Comparison of ENCODE assay signal across 8 mouse cellular contexts in the genomic region with DNA sequence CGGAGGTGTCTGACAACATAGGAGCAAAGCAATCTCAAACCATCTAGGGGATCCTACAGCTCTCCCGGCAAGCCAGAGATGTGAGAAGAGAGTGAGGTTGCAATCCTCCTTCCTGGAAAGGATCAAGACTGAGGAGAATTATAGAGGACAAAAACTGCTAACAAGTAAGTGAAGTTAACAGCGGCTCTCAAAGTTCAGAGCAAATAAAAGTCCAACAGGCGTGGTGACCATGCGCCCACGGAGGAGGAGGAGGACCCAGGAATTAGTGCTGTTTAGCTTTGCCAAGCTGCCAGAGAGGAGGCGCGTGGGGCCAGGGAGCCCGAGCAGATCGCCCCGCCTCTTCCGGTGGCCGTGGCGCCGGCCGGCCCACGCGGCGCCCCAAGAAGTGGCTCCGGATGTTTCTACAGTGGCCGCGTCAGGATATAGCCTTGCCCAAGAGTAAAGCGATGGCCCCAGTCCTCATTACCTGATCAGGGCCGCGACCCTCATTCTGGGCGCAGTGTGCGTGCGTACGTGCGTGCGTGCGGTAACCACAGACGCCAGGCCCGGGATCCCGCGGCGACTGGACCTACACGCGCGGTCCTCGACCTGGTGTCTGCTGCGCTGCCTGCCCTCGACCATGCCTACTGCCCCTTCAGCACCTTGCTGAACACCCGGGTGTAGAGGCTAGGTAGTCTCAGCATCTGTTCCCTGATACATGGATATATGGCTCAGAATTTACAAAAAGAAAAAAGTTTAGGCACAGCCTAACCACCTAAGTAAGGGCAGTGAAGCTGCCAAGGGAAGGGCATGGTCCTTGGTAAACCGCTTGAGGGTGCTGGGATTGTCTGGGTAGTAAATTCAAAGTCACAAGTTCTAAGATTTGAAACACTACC. TPM values are rescaled to one million over a fixed set of nuclear protein-coding genes. Genes with fewer than 3 reads are reported as not detected.
A peak's percentile ranks its signal among the peaks of the same experiment; 100 is the strongest.
DNase-seq lines count a peak whose midpoint lies in the region; ATAC-seq and TF ChIP-seq lines count a peak whose summit lies in the region.

A gene (minus strand): TSS at position 600 of the 875 bp plus-strand sequence.

- H3K4me3 ChIP-seq in bone marrow macrophage, adult 2 months (ENCODE audit: insufficient read depth, low read length) = peak within 1 kb of the TSS; percentile 99
- H3K4me3 ChIP-seq in embryonic fibroblast, embryonic 13.5 days (ENCODE audit: insufficient read depth, low read length) = peak within 1 kb of the TSS; percentile 59
- H3K4me3 ChIP-seq in kidney, embryonic 14.5 days (ENCODE audit: low read length) = peak within 1 kb of the TSS; percentile 55
- H3K4me3 ChIP-seq in limb, embryonic 15.5 days = peak within 1 kb of the TSS; percentile 70

- under 1% methylated on average over 45 of the region's 45 CpGs for WGBS in kidney, embryonic 14.5 days
- WGBS in limb, embryonic 15.5 days = under 1% methylated on average over 45 of the region's 45 CpGs

- no peaks in the 10 kb centered on the region for H3K27me3 ChIP-seq in kidney, embryonic 14.5 days (ENCODE audit: control insufficient read depth, insufficient read depth, low read length)
- no peaks in the 10 kb centered on the region for H3K27me3 ChIP-seq in limb, embryonic 15.5 days

- TF ChIP-seq POLR2A in bone marrow macrophage, adult 2 months (IDR thresholded peaks at IDR 0.05; ENCODE audit: borderline replicate concordance, low read depth, low read length) = no peak
- peak; percentile 83 for TF ChIP-seq POLR2A in embryonic fibroblast, embryonic 13.5 days (IDR thresholded peaks at IDR 0.05; ENCODE audit: low read depth, low read length)

- no peaks in the 10 kb centered on the region for H3K9me3 ChIP-seq in kidney, embryonic 14.5 days (ENCODE audit: control insufficient read depth, low read length)
- H3K9me3 ChIP-seq in limb, embryonic 15.5 days = no peaks in the 10 kb centered on the region

- H3K4me2 ChIP-seq in kidney, embryonic 14.5 days (replicated peaks; ENCODE audit: low read depth, low read length) = peak within 1 kb of the TSS; percentile 63
- peak within 1 kb of the TSS; percentile 50 for H3K4me2 ChIP-seq in limb, embryonic 15.5 days

- H3K9ac ChIP-seq in kidney, embryonic 14.5 days (ENCODE audit: low read depth, low read length) = peak within 1 kb of the TSS; percentile 66
- peak within 1 kb of the TSS; percentile 67 for H3K9ac ChIP-seq in limb, embryonic 15.5 days

- H3K36me3 ChIP-seq in kidney, embryonic 14.5 days (ENCODE audit: control insufficient read depth, insufficient read depth, low read length) = no peaks in the 10 kb centered on the region
- no peaks in the 10 kb centered on the region for H3K36me3 ChIP-seq in limb, embryonic 15.5 days

- peak; percentile 96 for DNase-seq in A20 (ENCODE audit: low read depth, low spot score)
- peak; percentile 83 to 90 for DNase-seq in heart, adult 9 months (ENCODE audit: low spot score in 2 of 2)
- peak; percentile 54 to 76 for DNase-seq in monocyte, adult 2 months (ENCODE audit: low read depth in 1 of 2, low spot score in 2 of 2)
- peak; percentile 75 to 76 for DNase-seq in spleen, postnatal 36 days (ENCODE audit: low spot score in 2 of 2)

- TF ChIP-seq CTCF in bone marrow macrophage, adult 2 months (IDR thresholded peaks at IDR 0.05; ENCODE audit: low read depth, low read length) = no peak
- TF ChIP-seq CTCF in embryonic fibroblast, embryonic 13.5 days (IDR thresholded peaks at IDR 0.05; ENCODE audit: borderline replicate concordance, insufficient read depth, low read length) = no peak

- H3K27ac ChIP-seq in bone marrow macrophage, adult 2 months (ENCODE audit: insufficient read depth, low read depth, low read length) = peak within 1 kb of the TSS; percentile 88
- peak within 1 kb of the TSS; percentile 77 for H3K27ac ChIP-seq in embryonic fibroblast, embryonic 13.5 days (ENCODE audit: insufficient read depth, low read length)
- H3K27ac ChIP-seq in kidney, embryonic 14.5 days (ENCODE audit: low read depth, low read length) = peak within 1 kb of the TSS; percentile 95
- peak within 1 kb of the TSS; percentile 95 for H3K27ac ChIP-seq in limb, embryonic 15.5 days

- peak; percentile 98 for ATAC-seq in kidney, embryonic 14.5 days (ENCODE audit: low FRiP score, low TSS enrichment)
- ATAC-seq in limb, embryonic 15.5 days (ENCODE audit: insufficient number of reproducible peaks, low FRiP score, low TSS enrichment, low read depth) = peak; percentile 94

- H3K4me1 ChIP-seq in bone marrow macrophage, adult 2 months (ENCODE audit: control insufficient read depth, insufficient read depth, low read length) = peaks cover 4% of the 10 kb centered on the region; the same call in 1 of the 2 replicates
- H3K4me1 ChIP-seq in embryonic fibroblast, embryonic 13.5 days (ENCODE audit: control insufficient read depth, insufficient read depth, low read length) = no peaks in the 10 kb centered on the region
- H3K4me1 ChIP-seq in kidney, embryonic 14.5 days (ENCODE audit: control insufficient read depth, insufficient read depth, low read length) = 0 out of 2 replicates have a peak, but pooled peaks cover 4% of the 10 kb centered on the region
- H3K4me1 ChIP-seq in limb, embryonic 15.5 days = peaks cover 3% of the 10 kb centered on the region; the same call in 1 of the 2 replicates

RNA-seq across cellular contexts. Expression of the gene that starts here (rescaled TPM):
- polyA plus RNA-seq in bone marrow macrophage, adult 2 months (2012; ENCODE audit: insufficient read depth, insufficient read length, missing spikeins) = 6.5 and 9.0 TPM in 2 replicates
- polyA plus RNA-seq in embryonic fibroblast, embryonic 13.5 days (2011; ENCODE audit: insufficient read length, low read depth, missing spikeins) = 26.5 and 27.7 TPM in 2 replicates
- 34.2 and 37.2 TPM in 2 replicates for polyA plus RNA-seq in kidney, embryonic 14.5 days (2014; fragmentation: Nextera tagmentation; extraction: Ambion mirVana)
- 22.5 and 23.9 TPM in 2 replicates for polyA plus RNA-seq in limb, embryonic 15.5 days (2015; fragmentation: Nextera tagmentation; extraction: Ambion mirVana)

Comparison
In these comparisons a context has a peak if more than half of its experiments do, and no peak if none do; other contexts are left out.
1. Peak in every context shown above with its lines: DNase-seq, ATAC-seq, H3K4me3 ChIP-seq and H3K27ac ChIP-seq.